Mouse (Mus musculus) layer of hippocampus, adult 9-10 months (tissue): ENCODE measurements around the gene Mttp.

Experiments used
- DNase-seq: peaks from one replicate; pipeline ENCODE4 v3.0.0; 2022; ENCODE audit warnings: low spot score

Mttp gene

DNA sequence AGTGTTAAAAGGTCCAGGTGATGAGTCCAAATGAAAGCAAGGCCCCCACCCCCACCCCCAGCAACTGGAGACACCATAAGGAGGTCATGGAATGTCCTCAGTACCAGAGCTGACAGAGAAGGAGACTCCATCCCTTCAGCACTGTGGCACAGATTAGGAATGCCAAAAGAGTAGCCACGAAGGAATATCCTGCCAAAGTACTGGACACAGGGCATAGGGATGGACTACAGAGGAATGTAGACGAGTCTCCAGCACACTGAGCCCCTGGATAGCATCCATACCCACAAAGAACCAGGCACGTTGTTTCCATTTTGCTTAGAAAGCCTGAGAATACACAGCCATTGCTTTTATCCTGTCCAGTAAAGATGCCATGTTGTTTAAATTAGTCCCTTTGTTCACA, 93.3 kb downstream of the Mttp start:
- no peak for DNase-seq

DNA sequence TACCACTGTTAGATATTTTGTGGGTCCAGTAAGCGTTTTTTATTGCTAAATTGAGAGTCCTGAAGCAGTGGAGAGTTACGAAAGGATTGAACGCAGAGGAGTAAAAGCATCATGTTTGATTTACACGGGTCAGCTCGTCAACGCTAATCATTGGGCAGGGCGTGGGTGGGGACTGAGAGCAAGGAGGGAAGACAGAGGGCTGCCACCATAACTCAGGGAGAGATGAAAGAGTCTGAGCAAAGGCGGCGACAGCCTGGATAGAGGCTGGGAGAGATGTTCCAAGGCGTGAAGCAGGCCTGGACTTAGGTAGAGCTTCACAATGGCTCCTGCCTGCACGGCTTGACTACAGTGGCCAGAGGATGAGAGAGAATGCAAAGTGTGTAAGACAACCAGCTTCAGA, 94.0 kb downstream of the Mttp start:
- DNase-seq = no peak

DNA sequence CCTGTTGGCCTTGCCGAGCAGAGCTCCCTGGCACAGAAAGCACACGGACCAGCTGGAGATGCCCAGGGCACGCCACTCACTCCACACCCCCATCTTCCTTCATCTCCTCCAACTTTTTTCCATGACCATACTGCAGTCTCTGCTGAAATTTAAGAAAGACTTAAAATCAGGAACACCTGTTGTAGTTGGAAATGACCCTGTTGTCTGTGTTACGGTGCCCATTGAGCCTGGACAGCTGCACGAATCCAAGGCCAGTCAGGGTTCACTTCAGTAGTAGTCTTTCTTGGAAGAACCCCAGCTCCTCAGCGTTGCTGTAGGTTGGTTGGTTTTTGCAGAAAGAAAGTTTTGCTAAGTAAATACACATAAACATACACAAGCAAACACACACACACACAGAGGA, 95.2 kb downstream of the Mttp start:
- DNase-seq = no peak

DNA sequence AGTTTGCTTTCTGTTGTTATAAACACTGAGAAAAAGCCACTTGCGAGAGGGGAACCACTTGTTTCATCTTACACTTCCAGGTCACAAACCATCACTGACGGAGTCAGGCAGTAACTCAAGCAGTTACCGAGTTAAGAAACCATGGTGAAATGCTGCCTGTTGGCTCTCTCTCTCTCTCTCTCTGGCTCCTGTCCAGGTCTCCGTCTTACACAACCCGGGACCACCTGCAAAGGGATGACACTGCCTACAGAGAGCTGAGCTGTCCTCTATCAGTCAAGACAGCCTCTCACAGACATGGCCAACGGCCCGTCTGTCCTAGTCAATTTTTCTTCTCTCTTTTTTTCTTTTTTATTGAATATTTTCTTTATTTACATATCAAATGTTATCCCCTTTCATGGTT, 101.5 kb downstream of the Mttp start:
- DNase-seq = no peak

DNA sequence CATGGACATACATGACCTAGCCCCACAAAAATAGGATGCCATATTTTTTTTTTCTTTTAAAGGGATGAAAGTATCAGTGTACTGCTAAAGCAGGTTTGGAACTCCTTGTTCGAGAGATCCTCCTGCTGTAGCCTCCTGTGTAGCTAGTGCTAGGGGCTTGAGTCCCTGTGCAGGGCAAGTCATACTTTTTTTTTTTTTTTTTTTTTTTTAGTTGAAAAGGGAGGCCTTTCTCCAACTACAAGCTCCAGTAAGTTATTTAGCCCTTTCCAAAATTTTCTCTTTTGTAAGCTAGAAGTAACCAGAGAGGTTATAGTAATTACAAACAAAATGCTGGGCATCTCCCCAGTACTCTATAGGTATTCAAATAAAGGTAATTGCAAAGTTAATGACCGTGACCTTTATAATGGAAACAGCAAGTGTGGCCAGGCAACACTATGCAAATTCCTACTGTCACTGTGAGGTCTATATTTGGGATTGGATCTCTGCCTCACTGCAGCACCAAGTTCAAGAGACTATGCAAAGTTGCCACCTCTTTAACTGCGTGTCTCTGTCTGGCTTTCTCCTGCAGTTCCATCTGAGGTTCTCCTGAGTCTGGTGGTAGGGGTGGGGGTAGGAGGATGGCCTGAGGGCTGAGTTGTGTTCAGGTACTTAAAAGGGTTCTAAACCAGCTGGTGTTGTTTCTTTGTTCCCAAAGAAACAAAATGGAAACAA, 103.0 kb downstream of the Mttp start:
- no peak for DNase-seq

DNA sequence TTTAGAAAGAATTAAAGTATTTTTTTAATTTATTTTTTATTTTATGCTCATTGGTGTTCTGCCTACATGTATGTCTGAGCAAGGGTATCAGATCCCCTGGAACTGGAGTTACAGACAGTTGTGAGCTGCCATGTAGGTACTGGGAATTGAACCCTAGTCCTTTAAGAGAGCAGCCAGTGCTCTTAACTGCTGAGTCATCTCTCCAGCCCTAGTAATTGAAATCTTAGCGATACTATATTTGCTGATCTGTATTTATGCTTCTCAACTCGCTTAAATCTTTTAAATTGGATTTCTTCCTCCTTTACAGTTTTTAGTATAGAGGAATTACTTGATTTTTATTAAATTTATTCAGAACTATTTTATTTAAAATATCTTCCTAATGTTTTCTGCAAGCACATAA, 103.8 kb downstream of the Mttp start:
- DNase-seq = no peak
